Mouse (Mus musculus) brain, embryonic 14.5 days (tissue): ENCODE results near the gene Pla2g1b.

Experiments
- CTCF ChIP-seq: fragments of 200-500 bp; IDR thresholded peaks from 2 replicates; pipeline ENCODE4 v1.5.1; 2012; ENCODE audit warnings: inconsistent platforms, mild to moderate bottlenecking, moderate library complexity, borderline replicate concordance; ENCODE audit not compliant: insufficient read depth, insufficient read length; ENCODE audit errors: extremely low read depth
- POLR2A ChIP-seq: fragments of 200-500 bp; IDR thresholded peaks from 2 replicates; pipeline ENCODE4 v1.6.1; 2012; ENCODE audit warnings: mild to moderate bottlenecking, inconsistent platforms, borderline replicate concordance; ENCODE audit not compliant: poor library complexity, insufficient read depth, insufficient read length, severe bottlenecking; ENCODE audit errors: extremely low read depth

DNA sequence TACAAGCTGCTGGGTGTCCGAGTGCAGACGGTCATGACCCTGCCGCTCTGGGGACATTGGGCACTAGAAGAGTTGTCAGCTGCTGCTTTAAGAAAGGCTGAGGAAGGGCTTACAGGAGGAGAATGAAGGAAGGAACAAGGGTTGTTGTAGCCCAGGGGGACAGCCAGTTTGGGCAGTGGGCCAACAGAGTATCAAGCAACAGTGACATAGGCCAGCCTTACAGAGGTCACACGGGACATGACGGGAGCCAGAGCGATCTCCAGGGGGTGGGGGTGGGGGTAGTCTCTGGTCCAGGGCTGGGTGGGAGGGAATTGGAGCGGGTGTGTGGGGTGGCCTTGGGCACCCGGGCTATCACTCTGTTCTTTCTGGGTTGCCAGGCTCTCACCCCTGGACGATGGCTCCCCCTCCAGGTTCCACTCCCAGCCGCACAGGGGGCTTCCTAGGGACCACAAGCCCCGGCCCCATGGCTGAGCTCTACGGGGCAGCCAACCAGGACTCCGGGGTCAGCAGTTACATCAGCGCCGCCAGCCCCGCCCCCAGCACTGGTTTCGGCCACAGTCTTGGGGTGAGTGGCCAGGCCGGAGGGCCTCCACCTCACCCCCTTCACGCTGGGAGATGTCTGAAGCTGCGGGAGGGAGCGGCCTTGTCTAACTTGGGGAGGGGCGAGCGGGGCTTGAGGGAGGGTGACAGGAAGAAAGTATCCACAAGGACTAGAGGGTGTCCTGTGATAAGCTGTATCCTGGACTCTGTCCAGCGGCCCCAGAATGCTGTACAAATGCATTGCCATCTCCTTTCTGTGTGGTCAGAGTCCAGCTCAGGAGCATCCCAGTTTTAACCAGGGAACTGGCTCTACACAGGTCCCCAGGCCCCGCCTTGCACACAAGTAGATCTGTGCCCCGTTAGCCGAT, 15.4 kb upstream of the Pla2g1b start:
- no peak for TF ChIP-seq CTCF
- no peak for TF ChIP-seq POLR2A
